Mouse (Mus musculus): ENCODE results near the gene Shroom3.

DNA sequence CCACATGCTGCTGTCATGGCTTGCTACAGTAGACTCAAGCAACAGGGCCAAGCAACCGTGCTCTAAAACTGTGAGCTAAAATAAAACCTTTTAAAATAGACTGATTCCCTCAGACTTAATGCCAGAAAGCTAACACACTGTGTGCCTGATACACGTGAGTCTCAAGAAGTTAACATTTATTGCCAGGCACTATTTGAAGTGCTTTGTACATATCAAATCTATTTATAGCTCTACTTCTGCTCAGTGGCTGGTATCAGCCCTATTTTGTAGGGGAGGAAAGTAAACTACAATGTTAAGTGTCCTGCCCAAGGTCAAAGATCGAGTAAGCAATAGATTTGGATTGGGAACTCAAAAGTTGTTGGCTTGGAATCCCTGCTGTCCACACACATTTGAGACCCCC, 227.6 kb downstream of the Shroom3 start:
- TF ChIP-seq EP300 (IDR thresholded peaks at IDR 0.05; ENCODE audit: low read depth in 1 of 2, low read length in 2 of 2): no peak
- no peak for TF ChIP-seq USF1 (IDR thresholded peaks at IDR 0.05; ENCODE audit: low read depth, low read length)
- TF ChIP-seq CTCF (IDR thresholded peaks at IDR 0.05 in 2 of 3, conservative IDR thresholded peaks at IDR 0.05 in 1 of 3; ENCODE audit: control insufficient read depth in 1 of 3, insufficient read depth in 1 of 3, low read depth in 2 of 3, low read length in 3 of 3, poor library complexity in 1 of 3, severe bottlenecking in 1 of 3): no peak
